Mouse (Mus musculus): ENCODE results near the gene Cdh9.

Cdh9 gene

DNA sequence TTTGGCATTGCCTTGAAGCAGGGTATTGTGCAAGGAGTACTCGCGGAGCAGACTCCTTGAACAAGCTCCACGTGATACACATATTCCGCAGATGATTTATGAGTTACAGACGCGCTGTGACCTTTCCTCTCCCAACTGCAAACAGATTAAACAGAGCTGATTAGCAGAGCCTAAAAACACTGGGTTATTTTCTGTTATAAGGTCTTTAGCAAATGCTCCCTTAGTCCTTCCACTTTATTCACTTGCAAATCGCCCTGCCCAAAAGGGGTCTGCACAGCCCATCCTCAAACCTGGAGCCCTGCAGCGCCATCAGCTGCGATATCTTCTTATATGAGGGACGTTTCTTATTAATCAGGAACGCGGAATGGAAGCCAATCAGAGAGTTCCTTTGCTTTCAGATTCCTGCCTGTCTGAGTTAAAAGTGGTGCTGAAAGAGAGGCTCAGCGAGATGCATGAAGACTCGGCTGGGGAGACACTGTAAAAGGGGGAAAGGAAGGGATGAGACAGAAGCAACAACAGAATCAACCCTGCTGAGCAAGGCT is at the start of gene Cdh9:
TSS of gene Cdh9 (plus strand) at position 287 of the 542 bp plus-strand sequence.
- no peak for DNase-seq (ENCODE audit: low spot score in 2 of 2)

DNA sequence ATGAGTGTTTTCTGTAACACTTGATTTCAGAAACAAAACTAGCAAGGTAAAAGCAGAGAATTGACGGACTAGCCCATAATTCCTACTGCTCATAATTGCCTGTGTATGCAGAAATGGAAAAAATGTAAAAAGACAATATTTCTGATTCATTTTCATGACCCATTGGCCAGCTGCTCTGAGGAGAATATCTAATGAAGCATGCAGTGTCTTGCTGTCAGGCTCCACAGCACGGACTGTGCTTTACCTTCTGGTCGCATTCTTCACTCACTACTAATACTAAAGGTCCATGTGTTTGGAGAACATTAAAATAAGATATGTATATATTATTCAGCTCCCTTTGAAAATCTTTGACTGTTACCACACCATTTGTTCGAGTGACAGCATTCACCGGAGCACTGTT is 49.5 kb upstream of the Cdh9 start:
- no peak for DNase-seq (ENCODE audit: low spot score in 2 of 2)

DNA sequence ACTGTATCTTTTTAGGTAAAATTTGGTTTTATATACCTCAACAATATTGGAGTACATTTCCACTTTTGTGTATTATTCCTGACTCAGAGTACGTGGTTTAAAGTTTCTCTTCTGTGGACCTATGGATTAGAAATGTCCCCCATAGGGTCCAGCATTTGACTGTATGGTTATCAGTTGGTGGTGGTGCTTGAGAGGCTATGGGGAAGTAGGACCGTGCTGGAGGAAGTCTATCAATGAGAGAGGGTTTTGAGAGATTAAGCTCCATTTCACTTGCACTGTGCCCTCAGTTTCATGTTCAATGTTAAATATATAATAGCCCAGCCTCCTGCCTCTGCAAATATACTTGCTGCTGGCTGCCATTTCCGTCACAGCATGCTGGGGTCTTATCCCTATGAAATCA is 28.7 kb upstream of the Cdh9 start:
- DNase-seq (ENCODE audit: low spot score in 2 of 2): no peak

DNA sequence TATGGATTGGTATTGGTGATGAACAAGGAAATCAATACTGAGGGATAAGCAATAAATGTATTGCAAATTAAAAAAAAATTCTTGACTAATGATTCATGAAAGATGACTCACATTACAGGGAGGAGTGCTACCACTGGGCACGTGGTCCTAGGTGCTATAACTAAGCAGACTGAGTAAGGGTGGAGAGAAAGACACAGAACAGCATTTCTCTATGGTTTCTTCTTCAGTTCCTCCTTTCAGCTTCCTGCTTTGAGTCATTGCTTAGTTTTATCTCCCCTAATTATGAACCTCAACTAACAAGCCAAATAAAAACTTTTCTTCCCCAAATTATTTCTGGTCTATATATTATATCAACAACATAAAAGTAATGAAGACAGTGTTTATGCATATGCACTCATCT is 26.2 kb upstream of the Cdh9 start:
- DNase-seq (ENCODE audit: low spot score in 2 of 2): no peak

- no peak for DNase-seq (ENCODE audit: low spot score in 2 of 2)
Observed at GRCm38 (mm10) chr15:16739088-16739487, 10.5 kb downstream of the Cdh9 start.

DNA sequence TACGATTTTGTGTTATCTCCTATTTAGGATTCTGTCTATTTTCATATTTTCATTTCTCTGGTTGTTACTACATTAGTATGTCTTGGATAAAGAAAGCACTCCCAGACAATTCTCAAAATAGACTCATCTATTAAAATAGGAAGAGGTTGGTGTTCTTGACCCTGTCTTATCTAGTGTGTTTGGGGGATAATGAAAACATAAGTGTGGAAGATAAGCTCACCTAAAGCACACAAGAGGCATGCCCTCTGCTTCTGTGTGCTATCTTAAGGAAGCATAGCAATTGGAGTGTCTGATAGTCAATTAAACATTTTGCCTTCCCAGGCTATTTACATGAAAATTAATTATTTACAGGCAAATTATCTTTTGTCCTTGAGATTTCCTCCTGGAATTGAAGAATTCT is 18.1 kb downstream of the Cdh9 start:
- DNase-seq (ENCODE audit: low spot score in 2 of 2): no peak

DNA sequence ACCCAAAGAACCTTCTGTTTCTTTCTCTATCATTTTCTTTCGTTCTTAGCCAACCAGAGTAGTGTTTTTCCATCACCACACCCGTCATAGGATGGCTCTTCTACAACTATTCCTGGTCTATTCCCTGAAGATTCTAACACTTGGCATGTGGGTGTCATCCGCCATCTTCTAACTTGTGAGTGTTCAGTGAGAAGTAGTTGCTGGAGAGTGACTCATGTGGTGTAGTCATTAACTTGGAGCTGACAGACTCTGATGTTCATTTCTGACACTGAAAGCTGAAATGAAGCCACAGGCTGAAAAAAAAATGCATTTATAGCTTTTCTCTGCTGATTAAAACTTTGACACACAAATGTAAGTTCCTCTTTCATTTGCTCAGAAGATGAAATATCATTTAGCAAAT is 34.7 kb downstream of the Cdh9 start:
- DNase-seq (ENCODE audit: low spot score in 2 of 2): no peak

- no peak for DNase-seq (ENCODE audit: low spot score in 2 of 2)
Observed at GRCm38 (mm10) chr15:16784575-16784974, 56.0 kb downstream of the Cdh9 start.

- DNase-seq (ENCODE audit: low spot score in 2 of 2): no peak
Observed at GRCm38 (mm10) chr15:16792857-16793256, 64.3 kb downstream of the Cdh9 start.

DNA sequence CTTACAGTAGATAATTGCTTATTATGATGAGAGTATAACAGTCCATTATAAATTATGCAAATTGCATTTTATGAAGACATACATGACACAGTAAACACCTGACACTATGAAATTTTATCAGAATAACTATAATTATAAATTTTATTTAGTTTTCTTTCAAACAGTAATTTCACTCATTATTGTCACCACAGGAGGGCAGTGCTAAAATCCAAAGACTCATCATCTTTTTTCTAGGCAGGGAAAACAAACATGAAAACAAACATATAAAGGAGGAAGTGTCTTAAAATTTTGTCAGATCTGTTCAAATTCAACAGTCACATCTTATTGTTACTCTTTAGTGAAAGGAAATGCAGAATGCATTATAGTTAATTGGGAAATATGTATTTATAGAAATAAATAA is 72.7 kb downstream of the Cdh9 start:
- no peak for DNase-seq (ENCODE audit: low spot score in 2 of 2)

GRCm38 (mm10) chr15:16810787-16811186 is 82.2 kb downstream of the Cdh9 start:
- DNase-seq (ENCODE audit: low spot score in 2 of 2): no peak

GRCm38 (mm10) chr15:16814035-16814434 is 85.5 kb downstream of the Cdh9 start:
- no peak for DNase-seq (ENCODE audit: low spot score in 2 of 2)

GRCm38 (mm10) chr15:16834761-16835160 is 106.2 kb downstream of the Cdh9 start:
- no peak for DNase-seq (ENCODE audit: low spot score in 2 of 2)

DNA sequence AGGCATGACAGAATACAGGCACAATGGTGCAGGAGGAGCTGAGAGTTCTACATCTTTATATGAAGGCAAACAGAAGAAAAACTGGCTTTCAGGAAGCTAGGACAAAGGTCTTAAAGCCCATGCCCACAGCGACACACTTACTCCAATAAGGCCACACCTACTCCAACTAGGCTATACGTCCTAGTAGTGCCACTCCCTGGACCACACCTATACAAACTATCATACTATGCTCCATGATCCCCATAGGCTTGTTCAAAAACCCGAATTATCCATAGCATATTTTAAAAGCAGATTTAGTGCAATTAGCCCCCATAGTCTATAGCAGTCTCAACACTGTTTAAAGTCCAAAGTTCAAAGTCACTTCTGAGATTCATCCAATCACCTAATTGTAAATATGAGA is 154.0 kb downstream of the Cdh9 start:
- no peak for DNase-seq (ENCODE audit: low spot score in 2 of 2)

DNA sequence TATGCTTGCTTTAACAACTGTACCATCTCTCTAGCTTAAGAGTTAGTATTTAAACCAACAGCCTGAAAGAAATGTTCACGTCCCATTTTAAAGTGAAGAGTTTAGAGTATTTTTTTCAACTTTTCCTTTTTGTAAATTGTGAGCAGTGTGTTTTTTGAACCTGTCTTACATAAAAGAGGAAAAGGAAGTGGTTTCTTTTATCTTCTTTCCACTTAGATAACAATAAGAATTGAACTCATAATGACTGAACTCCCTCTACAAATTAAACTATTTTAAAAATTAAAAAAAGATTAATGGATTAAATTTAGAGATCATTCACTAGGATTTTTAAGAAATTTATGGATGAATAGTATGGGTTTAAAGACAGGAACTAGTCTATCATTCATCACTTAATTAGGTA is 168.1 kb downstream of the Cdh9 start:
- no peak for DNase-seq (ENCODE audit: low spot score in 2 of 2)

Data from thymus, postnatal 10 days (tissue).